Mouse (Mus musculus) left cerebral cortex, postnatal 14 days (tissue): Measurements from ENCODE around the gene Sptbn2. TPM values are rescaled to one million over a fixed set of nuclear protein-coding genes. Genes with fewer than 3 reads are reported as not detected.

Experiments used
- DNase-seq, 2 experiments: peaks; one replicate each; pipeline ENCODE4 v3.0.0; 2021 to 2022; ENCODE audit warnings: low spot score in 2 of 2, mixed read lengths in 1 of 2
- intact Hi-C: fragments of 180-260 bp; cut with DNase I; formaldehyde crosslinking; loops from one replicate; pipeline ENCODE4 v1.15.1; 2025
- long read RNA-seq, 2 experiments: library from polyadenylated mRNA; stranded (forward); transcript quantifications; one replicate each; pipeline ENCODE4 v2.0.0; 2021
- total RNA-seq, 2 experiments: library from RNA; stranded (reverse); gene quantifications; 2 replicates each; pipeline ENCODE4 v1.2.3; 2021

Sptbn2 gene
- 100 to 1,000 TPM; 702 to 775 TPM for total RNA-seq
- long read RNA-seq, experiment 1, full-length matches to known transcripts = 43 of 414 reads
- long read RNA-seq, experiment 1, partial matches to known transcripts = 340 of 414 reads
- long read RNA-seq, experiment 1, other reads (novel, unspliced or antisense) = 31 of 414 reads
- long read RNA-seq, experiment 2, full-length matches to known transcripts = 49 of 356 reads
- long read RNA-seq, experiment 2, partial matches to known transcripts = 288 of 356 reads
- long read RNA-seq, experiment 2, other reads (novel, unspliced or antisense) = 19 of 356 reads

DNA sequence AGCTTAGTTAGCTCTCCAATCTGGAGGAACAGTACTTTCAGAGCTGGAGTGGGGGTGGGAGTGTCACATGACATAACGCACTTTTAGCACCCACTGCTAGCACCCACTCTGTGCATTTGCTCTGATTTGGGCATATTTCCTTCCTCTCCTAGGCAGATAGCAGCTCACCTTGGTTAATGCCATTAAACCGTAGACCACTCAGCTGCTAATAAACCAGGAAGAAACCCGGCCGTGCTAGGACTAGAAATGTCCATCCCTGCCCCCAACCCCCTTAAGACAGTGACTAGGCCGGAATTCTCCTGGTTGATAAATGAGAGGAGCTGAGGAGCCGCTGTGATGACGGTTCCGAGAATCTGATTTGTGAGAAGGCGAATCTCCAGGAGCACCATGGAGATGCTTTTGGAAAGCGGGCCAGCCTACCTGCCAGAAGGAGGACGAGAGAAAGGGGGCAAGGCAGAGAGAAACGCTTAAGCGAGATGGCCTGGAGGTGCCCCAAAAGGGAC, at the start of gene Sptbn2:
TSS of gene Sptbn2 (plus strand) at position 70 of the 503 bp plus-strand sequence.
- intact Hi-C loops = loop anchor here (5.0 kb wide), 1 partner anchor 64 kb away; no protein-coding TSS in a partner anchor
- DNase-seq = peak; percentile 86 to 92

DNA sequence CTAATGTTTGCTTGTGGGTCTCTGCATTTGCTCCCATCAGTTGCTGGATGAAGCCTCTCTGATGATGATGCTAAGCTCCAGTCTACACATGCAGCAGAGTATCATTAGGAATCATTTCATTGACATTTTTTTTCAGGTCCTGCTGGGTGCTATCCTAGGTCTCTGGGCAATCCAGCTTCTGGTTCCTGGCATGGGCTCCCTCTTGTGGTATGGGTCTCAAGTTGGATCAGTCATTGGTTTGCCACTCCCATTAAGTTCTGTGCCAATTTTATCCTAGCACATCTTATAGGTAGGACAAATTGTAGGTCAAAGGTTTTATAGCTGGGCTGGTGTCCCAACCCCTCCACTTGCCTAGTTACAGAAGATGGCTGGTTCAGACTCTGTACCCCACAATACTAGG, 44.2 kb upstream of the Sptbn2 start:
- DNase-seq = no peak
- intact Hi-C loops = no loop called here

DNA sequence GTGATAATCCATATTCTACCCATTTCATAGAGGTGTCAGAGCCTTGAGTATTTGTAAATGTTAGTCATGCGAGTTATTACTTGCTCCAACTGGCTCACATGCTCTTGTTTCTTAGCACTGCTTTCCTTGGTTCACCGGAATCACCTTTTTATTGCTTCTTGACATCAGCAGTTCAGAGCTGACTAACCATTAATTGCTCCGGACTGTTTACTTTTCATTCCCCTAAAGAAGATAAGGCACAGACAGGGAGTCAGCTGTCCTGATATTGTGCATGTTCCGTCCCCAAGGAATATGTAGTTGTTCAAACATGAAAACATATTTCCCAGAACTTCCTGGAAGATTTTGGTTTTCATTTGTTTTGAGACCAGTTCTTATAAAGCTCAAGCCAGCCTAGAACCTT, 40.2 kb upstream of the Sptbn2 start:
- DNase-seq = no peak
- intact Hi-C loops = no loop called here

DNA sequence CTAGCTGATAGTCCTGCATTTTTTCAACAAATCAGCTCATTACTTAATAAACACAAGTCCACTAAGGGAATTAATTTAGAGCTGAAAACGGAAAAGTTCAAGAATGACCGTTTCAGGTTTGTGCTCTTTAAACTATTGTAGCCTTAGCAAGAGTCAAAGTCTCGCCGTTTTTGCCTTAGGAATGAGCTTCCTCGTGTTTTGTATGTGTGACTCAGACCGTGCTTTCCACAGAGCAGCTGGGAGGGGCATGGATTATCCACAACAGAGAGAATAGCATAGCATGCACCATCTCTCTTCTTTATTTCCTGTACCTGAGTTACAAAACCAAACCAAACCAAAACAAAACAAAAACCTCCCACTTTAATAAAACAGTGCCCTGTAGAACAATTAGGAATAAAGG, 38.6 kb upstream of the Sptbn2 start:
- DNase-seq = no peak
- intact Hi-C loops = no loop called here

DNA sequence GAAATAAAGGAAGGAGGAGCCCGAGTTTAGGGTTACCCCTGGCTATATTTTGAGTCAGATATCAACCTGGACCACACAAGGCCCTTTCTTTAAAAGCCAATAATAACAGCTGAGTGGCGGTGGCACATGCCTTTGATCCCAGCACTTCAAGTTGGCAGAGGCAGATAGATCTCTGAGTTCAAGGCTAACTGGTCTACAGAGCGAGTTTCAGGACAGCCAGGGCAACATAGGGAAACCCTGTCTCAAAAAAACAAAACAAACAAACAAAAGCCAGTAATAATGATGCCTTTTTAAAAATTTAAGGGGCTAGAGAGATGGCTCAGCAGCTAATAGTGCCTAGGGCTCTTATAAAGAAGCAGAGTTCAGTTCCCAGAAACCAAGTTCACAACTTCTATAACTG, 16.6 kb upstream of the Sptbn2 start:
- no peak for DNase-seq
- intact Hi-C loops = no loop called here

DNA sequence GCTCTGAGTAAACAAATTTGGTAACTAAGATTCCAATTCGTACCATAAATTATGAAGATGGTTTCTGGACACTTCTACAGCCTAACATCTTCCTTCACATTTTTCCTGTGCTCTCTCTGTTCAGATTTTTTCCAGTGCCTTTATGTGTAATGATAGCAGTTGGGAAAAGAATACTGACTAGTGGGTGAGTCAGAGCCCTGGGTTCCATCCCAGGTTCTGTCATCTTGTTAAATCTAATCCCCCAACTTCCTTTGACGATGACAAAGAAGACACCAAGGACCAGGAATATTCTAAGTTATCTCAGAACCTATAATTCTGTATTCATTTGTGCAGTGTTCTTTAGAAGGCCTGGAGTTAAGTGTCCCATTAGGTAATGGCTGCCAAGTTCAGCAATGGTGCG, 13.8 kb upstream of the Sptbn2 start:
- intact Hi-C loops = loop anchor here (1.0 to 5.0 kb wide), 2 partner anchors 50 to 215 kb away; no protein-coding TSS in a partner anchor
- DNase-seq = no peak

DNA sequence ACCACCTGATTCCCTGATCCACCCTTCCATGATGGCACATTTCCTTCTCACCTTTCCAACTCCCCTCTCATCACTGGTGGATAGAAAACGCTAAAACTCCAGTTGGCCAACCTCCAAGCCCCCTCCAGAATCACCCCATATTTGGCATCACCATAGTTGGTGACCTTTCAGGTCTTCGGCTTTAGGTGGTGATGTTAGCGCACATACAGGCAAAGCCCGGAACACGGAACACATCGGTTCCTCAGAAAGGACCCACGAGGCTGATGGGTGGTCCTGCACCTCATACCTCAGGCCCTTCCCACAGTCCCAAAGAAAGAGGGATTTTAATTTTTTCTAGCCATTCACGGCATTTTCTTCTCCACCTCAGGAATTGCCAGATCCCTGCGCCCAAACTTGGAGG, 13.2 kb upstream of the Sptbn2 start:
- intact Hi-C loops = loop anchor here (1.0 to 5.0 kb wide), 2 partner anchors 50 to 215 kb away; no protein-coding TSS in a partner anchor
- DNase-seq = no peak

DNA sequence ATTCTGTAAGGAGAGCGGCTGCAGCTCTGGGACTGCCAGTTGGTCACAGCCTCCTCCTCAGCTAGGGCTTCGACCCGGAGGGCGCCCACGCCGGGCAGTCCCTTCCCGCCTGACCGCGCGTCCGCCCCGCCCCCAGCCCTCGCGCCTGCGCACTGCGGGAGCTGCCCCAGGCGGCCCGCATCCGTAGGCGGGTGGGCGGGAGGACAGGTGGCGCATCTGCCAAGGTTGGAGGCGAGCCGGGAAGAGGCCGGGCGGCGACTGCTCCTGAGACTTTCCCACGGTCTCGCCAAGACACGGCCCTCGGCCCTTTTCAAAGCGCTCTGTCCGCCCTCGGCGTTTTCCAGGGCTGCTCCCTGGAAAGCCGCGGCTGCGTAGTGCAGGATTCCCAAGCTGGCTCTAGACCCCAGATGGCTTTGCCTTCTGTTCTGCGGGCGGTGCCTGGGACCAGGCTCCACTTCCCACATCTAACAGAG, 12.7 kb upstream of the Sptbn2 start, which contains the start of gene Gm960:
TSS of gene Gm960 (minus strand) at position 464 of the 473 bp plus-strand sequence.
- peak; percentile 74 to 84 for DNase-seq
- intact Hi-C loops = loop anchor here (5.0 kb wide), 1 partner anchor 216 kb away; no protein-coding TSS in a partner anchor

DNA sequence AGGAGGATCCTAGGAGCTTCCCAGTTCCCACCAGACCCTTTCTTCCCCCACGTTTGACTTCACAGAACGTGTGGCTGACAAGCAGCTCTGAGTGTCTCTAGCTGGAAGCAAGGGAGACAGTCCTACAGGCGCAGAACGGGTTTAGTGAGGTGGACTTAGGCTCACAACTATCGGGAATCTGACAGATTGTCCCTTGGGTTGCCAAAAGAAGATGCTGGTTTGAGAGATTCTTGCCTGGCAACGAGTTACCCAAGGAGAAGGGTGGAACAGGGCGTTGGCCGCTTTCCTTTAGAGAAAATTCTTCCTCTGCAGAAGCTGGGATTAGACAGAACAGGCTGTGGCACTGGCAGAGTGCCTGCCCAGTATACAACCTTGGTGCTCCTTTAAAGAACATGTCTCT, 12.1 kb upstream of the Sptbn2 start:
- peak; percentile 52 to 75 for DNase-seq
- intact Hi-C loops = loop anchor here (5.0 kb wide), 1 partner anchor 217 kb away; no protein-coding TSS in a partner anchor

DNA sequence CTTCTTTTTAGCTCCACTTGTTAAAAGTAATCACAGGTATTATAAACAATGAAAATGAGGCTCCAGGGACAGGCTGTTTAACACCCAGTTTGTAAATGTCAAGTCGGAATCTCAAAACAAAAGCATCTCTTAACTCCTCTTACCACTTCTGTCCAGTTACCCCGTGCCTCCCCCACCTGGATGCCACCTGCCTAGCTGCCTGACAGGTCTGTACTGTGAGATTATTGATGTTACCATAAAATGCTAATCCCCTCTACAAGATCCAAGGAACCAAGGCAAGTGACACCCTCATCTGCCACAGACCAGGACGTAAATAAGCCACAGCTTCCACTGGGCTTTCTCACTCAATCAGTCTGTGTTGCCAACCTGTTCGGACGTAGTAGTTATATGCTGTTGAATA, 11.1 kb upstream of the Sptbn2 start:
- intact Hi-C loops = loop anchor here (5.0 kb wide), 1 partner anchor 218 kb away; no protein-coding TSS in a partner anchor
- DNase-seq = no peak

DNA sequence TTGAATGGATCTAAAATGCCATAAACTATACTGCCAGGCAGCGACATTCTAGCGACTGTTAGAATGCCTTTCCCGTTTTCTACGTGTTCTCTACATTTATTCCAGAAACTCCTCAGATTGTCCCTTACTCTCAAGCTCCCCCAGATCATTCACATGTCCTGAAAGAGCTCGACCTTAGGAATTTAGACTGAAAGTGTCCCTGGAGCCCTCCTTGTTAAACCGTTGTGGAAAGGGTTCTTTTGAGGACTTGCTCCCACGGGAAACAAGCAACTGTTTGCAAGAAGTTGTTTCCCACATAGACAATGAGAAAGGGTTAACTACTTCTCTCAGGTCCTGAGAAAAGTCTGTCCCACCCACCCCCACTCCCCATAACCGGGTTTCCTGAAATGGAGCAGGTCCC, 10.3 kb upstream of the Sptbn2 start:
- intact Hi-C loops = no loop called here
- DNase-seq = no peak

DNA sequence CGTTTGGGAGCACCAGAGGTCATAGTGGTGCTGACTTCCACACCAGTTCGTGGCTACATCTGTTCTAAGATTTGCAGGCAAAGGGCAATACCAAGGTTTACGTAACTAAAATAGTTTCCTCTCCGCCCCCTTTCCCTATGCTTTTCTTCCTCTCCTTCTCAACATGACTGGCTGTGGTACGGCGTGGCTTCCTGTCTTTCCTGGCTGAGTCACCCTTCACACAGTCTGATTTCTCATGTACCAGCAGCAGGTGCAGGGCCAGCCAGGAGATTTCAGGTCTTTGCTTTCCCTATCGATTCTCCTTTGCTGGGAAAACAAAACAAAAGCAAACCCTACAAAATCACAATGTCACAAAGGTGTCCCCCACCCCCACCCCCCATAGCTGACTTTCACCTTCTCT, 9.7 kb upstream of the Sptbn2 start:
- intact Hi-C loops = no loop called here
- DNase-seq = no peak

DNA sequence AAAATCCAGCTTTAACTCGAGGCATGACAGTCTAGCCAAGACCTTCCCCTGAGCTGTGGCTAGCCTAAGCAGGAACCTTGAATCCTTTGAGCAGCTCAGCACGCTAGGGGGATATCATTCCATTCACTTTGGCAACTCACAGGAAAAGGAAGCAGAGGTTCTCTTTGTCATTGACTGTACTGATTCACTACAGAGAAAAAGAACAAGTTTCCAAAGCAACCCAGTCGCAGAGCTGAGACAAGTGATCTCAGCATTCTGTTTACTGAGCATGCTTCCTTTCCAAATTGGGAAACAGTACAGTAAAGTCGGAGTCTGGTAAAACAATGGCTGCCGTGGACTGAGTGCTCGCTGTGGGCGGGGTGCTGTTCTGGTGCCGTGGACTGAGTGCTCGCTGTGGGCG, 2.2 kb upstream of the Sptbn2 start:
- DNase-seq = no peak
- intact Hi-C loops = no loop called here

DNA sequence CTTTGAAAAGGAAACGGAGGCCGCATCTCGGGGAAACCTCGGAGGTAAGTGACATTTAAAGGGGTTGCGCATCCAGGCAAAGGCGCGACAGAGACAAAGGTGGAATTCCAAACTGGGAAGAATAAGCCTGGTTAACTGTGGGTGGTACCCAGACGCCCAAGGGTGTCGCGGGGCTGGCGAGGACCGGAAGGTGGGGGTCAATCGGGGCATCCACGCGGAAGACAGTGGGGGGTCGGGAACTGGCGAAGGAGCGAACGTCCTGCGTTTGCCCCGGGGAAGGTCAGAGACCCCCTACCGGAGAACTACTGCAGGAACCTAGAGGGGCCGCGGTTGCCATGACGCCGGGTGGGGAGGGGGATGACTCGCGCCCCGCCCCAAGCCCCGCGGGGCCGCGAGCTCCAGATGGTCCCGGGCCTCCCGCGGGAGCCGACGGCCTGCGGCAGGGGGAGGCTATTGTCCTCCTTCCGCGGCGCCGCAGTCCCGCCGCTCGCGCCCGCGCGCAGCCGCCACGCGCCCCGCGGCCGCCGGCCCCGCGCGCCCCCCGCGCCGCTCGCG, 711 bp downstream of the Sptbn2 start:
- intact Hi-C loops = loop anchor here (5.0 kb wide), 1 partner anchor 64 kb away; no protein-coding TSS in a partner anchor
- DNase-seq = no peak

DNA sequence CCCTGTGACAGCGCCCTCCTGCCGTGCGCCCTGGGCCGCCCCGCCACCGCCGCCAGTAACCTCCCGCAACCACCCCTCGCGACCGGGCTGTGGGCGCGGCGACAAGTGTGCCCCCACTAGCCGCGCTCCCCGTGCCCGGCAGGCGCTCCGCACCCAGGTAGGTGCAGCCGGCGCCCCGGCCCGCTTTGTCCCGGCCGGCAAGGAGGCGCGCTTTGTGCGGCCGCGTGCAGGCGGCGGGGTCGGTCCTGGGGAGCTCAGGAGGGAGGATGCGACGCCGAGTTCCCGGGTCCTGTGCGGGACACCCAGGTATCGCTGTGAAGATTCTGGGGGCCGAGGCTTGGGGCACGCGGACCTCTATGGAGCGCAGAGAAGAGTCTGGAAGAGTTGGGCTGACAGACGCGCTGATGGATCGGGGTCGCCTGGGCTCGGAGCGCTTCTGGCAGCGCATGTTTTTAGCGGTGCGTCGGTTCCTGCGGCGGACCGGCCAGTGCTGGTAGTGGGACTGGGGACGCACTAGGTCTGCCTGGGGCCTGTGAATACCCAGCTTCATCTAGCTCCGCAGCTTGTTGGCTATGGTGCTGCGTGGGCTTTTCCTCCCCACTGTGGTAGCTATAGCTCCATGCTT, 1.3 kb downstream of the Sptbn2 start:
- DNase-seq = no peak
- intact Hi-C loops = loop anchor here (5.0 kb wide), 1 partner anchor 65 kb away; no protein-coding TSS in a partner anchor

DNA sequence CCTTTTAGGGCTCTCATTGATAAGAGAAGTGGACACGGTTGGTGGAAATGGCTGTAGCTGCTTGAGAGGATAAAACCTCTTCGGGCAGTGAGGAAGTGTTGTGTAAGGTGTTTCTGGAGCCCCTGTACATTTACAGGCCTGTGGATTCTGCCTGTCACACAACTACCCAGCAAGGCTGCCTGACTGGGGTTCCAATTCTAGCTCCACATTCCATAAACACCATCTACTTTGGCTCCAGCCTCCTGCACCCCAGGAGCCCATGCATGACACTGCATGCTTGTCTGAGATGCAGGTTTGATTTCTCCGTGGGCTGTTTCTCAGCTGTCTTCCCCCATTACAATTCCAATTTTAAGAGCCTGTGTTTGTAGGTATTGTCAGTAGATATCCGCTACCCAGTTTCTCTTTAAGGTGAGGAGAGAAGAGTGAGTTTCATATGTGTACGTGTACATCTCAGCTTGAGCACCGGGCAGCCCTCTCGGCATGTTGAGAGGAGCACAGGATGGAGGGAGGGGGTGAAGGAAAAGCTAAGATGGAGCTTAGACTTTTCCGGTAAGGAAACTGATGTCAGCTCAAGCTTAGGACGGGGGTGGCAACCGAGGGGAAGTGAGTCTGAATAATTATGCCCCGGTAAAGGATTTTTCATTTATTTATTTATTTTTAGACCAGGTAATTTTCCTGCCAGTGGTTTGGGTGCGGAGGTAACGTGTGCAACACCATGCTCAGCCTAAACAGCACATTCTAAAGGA, 2.0 kb downstream of the Sptbn2 start:
- intact Hi-C loops = loop anchor here (5.0 kb wide), 1 partner anchor 66 kb away; no protein-coding TSS in a partner anchor

DNA sequence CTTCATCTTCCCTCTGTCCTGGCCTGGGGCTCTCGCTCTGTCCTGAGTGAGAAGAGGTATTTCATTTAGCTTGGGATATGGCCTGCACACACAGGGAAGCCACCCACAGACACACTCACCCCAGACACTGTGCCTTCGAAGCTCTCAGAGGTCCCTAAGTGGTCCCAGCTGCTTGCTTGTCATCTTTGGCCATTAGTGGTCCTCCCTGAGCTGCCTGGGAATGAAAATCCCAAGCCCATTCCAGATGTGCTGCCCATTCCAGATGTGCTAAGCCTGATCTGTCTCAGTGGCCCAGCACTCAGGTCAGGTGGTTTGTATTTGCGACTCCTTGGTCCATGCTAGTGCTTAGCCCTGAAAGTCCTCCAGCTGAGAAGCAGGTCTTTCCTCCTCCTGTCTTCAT, 2.9 kb downstream of the Sptbn2 start:
- intact Hi-C loops = loop anchor here (5.0 kb wide), 1 partner anchor 67 kb away; no protein-coding TSS in a partner anchor
- DNase-seq = no peak

More for the DNA sequence above, 2.0 kb downstream of the Sptbn2 start:
- DNase-seq = no peak

DNA sequence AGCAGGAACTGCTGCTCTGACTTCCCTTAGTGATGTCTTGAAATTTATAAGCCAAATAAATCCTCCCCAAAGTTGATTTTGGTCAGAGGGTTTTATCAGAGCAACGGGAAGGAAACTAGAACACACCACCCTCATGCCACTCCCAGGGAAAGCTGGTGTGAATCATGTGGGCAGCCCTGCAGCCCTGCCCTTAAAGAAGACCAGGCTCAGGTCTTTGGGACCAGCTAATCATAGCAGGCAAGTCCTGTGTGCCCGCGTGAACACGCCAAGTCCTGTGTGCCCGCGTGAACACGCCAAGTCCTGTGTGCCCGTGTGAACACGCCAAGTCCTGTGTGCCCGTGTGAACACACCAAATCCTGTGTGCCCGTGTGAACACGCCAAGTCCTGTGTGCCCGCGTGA, 5.8 kb downstream of the Sptbn2 start:
- no peak for DNase-seq
- intact Hi-C loops = no loop called here

DNA sequence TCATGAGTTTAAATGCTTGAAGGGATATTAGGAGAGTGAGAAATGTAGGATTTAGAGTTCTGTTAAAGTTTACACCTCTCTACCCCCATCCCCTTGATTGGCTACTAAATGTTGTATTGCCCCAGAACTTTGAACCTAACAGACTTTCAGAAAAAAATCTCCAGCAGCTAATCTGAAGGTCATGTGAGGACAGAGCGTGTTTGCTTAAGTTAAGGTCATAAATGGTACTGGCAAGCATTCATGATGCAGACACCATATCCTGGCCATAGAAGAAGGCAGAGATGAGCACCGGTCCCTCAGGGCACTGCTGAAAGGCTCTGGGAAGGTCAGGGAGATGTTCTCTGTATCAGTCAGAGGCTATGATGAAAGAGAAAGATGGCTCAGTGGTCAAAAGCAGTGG, 6.3 kb downstream of the Sptbn2 start:
- intact Hi-C loops = no loop called here
- no peak for DNase-seq
